Mouse (Mus musculus) neural tube, embryonic 12.5 days (tissue): ENCODE data around the gene Homer2. TPM values are rescaled to one million over a fixed set of nuclear protein-coding genes. Genes with fewer than 3 reads are reported as not detected.

Experiments
- ATAC-seq: fragments of 200-750 bp; cut with Nextera tagmentation; 2 replicates; pipeline ENCODE4 v1.8.0; 2017; ENCODE audit warnings: low read depth, mild to moderate bottlenecking, moderate TSS enrichment, moderate library complexity; ENCODE audit not compliant: low FRiP score
- H3K27ac ChIP-seq: fragments of 300-500 bp; sonication (generic); 2 replicates; pipeline ENCODE4 v1.5.1; 2016
- H3K27me3 ChIP-seq: fragments of 300-500 bp; sonication (generic); replicated peaks from 2 replicates; pipeline ENCODE4 v1.6.1; 2016; ENCODE audit warnings: mild to moderate bottlenecking
- H3K36me3 ChIP-seq: fragments of 300-500 bp; sonication (generic); 2 replicates; pipeline ENCODE4 v1.6.1; 2016; ENCODE audit warnings: mild to moderate bottlenecking
- H3K4me1 ChIP-seq: fragments of 300-500 bp; sonication (generic); 2 replicates; pipeline ENCODE4 v1.6.1; 2016
- H3K4me2 ChIP-seq: fragments of 300-500 bp; sonication (generic); replicated peaks from 2 replicates; pipeline ENCODE4 v1.6.1; 2016; ENCODE audit warnings: mild to moderate bottlenecking
- H3K4me3 ChIP-seq: fragments of 300-500 bp; sonication (generic); 2 replicates; pipeline ENCODE4 v1.5.1; 2016
- H3K9ac ChIP-seq: fragments of 300-500 bp; sonication (generic); 2 replicates; pipeline ENCODE4 v1.6.1; 2016; ENCODE audit warnings: mild to moderate bottlenecking
- H3K9me3 ChIP-seq: fragments of 300-500 bp; sonication (generic); 2 replicates; pipeline ENCODE4 v1.6.1; 2016; ENCODE audit warnings: mild to moderate bottlenecking
- WGBS: fragments of 180-500 bp; shearing (Covaris S2); methylation state at CpG from one replicate; pipeline ENCODE4 v1.1.7; 2016; 5-methylcytosine and 5-hydroxymethylcytosine counted together
- polyA plus RNA-seq: library from polyadenylated mRNA; unstranded; fragments of >200 nt; fragmentation: Nextera tagmentation; extraction: Ambion mirVana; gene quantifications from 2 replicates; pipeline ENCODE4 v1.2.1, GENCODE M21; 2016

The Homer2 gene
- polyA plus RNA-seq, 1 experiment from 2014 or later, result 24.7 TPM

- Histone ChIP-seq H3K4me1 (no peaks in the 10 kb centered on the region), H3K9ac (no peak overlapping the region), H3K9me3 (no peaks in the 10 kb centered on the region), H3K4me3 (no peak overlapping the region), H3K36me3 (peaks cover 72% of the 10 kb centered on the region), H3K27me3 (no peaks in the 10 kb centered on the region), H3K27ac (no peak overlapping the region), H3K4me2 (no peak overlapping the region)
- no peak for ATAC-seq
- 88% methylated on average over 6 of the region's 6 CpGs for WGBS
These were observed 111.2 kb downstream of the Homer2 start for GRCm38 (mm10) chr7:81596086-81596485.

- H3K4me3 ChIP-seq, result no peak overlapping the region
- no peak overlapping the region for H3K9ac ChIP-seq
- 93% methylated on average over 5 of the region's 5 CpGs for WGBS
- H3K27ac ChIP-seq, result no peak overlapping the region
- H3K27me3 ChIP-seq, result no peaks in the 10 kb centered on the region
- H3K9me3 ChIP-seq, result no peaks in the 10 kb centered on the region
- no peak for ATAC-seq
- no peak overlapping the region for H3K4me2 ChIP-seq
- H3K4me1 ChIP-seq, result no peaks in the 10 kb centered on the region
- peaks cover 76% of the 10 kb centered on the region for H3K36me3 ChIP-seq
These were observed 112.3 kb downstream of the Homer2 start for GRCm38 (mm10) chr7:81595056-81595455.

GRCm38 (mm10) chr7:81593387-81593786 is 113.9 kb downstream of the Homer2 start:
- Histone ChIP-seq H3K4me1 (no peaks in the 10 kb centered on the region), H3K36me3 (peaks cover 79% of the 10 kb centered on the region), H3K9me3 (no peaks in the 10 kb centered on the region), H3K4me3 (no peak overlapping the region), H3K9ac (no peak overlapping the region), H3K4me2 (no peak overlapping the region), H3K27me3 (no peaks in the 10 kb centered on the region), H3K27ac (no peak overlapping the region)
- no peak for ATAC-seq
- WGBS, result 95% methylated on average over 8 of the region's 8 CpGs

GRCm38 (mm10) chr7:81592686-81593085 is 114.6 kb downstream of the Homer2 start:
- H3K27ac ChIP-seq, result no peak overlapping the region
- no peak overlapping the region for H3K9ac ChIP-seq
- H3K36me3 ChIP-seq, result peaks cover 77% of the 10 kb centered on the region
- H3K4me1 ChIP-seq, result no peaks in the 10 kb centered on the region
- no peaks in the 10 kb centered on the region for H3K27me3 ChIP-seq
- no peak overlapping the region for H3K4me2 ChIP-seq
- ATAC-seq, result no peak
- H3K9me3 ChIP-seq, result no peaks in the 10 kb centered on the region
- no peak overlapping the region for H3K4me3 ChIP-seq
- 87% methylated on average over 9 of the region's 9 CpGs for WGBS

- ATAC-seq, result no peak
- peaks cover 53% of the 10 kb centered on the region for H3K36me3 ChIP-seq
- H3K27me3 ChIP-seq, result no peaks in the 10 kb centered on the region
- H3K4me1 ChIP-seq, result no peaks in the 10 kb centered on the region
- no peak overlapping the region for H3K27ac ChIP-seq
- H3K9me3 ChIP-seq, result no peaks in the 10 kb centered on the region
- WGBS, result 89% methylated on average over 4 of the region's 4 CpGs
- no peak overlapping the region for H3K4me2 ChIP-seq
- no peak overlapping the region for H3K4me3 ChIP-seq
- no peak overlapping the region for H3K9ac ChIP-seq
These were observed 120.1 kb downstream of the Homer2 start for GRCm38 (mm10) chr7:81587238-81587637.

- Histone ChIP-seq H3K9ac (no peak overlapping the region), H3K9me3 (no peaks in the 10 kb centered on the region), H3K36me3 (peaks cover 39% of the 10 kb centered on the region), H3K27me3 (no peaks in the 10 kb centered on the region), H3K27ac (no peak overlapping the region), H3K4me1 (no peaks in the 10 kb centered on the region), H3K4me3 (no peak overlapping the region), H3K4me2 (no peak overlapping the region)
- WGBS, result 91% methylated on average over 7 of the region's 7 CpGs
- ATAC-seq, result no peak
These were observed 122.0 kb downstream of the Homer2 start for GRCm38 (mm10) chr7:81585326-81585725.

DNA sequence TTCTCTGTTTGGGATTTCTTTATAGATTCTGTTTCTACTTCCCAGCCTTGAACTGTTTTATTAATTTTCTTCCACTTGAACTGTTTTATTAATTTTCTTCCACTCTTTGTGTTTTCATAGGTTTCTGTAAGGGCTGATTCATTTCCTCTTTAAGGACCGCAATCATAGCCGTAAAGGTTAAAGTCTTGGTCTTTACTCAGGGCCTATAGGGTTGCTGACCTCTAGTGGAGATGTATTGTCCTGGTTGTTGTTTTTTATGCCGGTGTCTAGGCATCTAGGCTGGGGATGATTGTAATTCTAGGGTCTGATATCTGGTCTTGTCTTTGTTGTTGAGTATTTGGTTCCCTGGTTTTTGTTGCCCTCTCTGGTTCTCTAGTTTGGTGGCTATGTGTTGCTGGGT is 123.8 kb downstream of the Homer2 start:
- WGBS, result 66% methylated on average over 3 of the region's 3 CpGs
- ATAC-seq, result no peak
- no peak overlapping the region for H3K27ac ChIP-seq
- H3K4me2 ChIP-seq, result no peak overlapping the region
- H3K9ac ChIP-seq, result no peak overlapping the region
- H3K4me1 ChIP-seq, result no peaks in the 10 kb centered on the region
- H3K9me3 ChIP-seq, result no peaks in the 10 kb centered on the region
- H3K4me3 ChIP-seq, result no peak overlapping the region
- H3K27me3 ChIP-seq, result no peaks in the 10 kb centered on the region
- peaks cover 47% of the 10 kb centered on the region for H3K36me3 ChIP-seq

- H3K9me3 ChIP-seq, result no peaks in the 10 kb centered on the region
- no peak overlapping the region for H3K4me2 ChIP-seq
- no peaks in the 10 kb centered on the region for H3K4me1 ChIP-seq
- no peaks in the 10 kb centered on the region for H3K27me3 ChIP-seq
- peaks cover 30% of the 10 kb centered on the region for H3K36me3 ChIP-seq
- WGBS, result 96% methylated on average over 5 of the region's 5 CpGs
- H3K9ac ChIP-seq, result no peak overlapping the region
- H3K4me3 ChIP-seq, result no peak overlapping the region
- H3K27ac ChIP-seq, result no peak overlapping the region
- ATAC-seq, result no peak
These were observed 128.0 kb downstream of the Homer2 start for GRCm38 (mm10) chr7:81579312-81579711.

GRCm38 (mm10) chr7:81578413-81578812 is 128.9 kb downstream of the Homer2 start:
- H3K9ac ChIP-seq, result no peak overlapping the region
- no peak for ATAC-seq
- H3K4me3 ChIP-seq, result no peak overlapping the region
- H3K4me1 ChIP-seq, result no peaks in the 10 kb centered on the region
- H3K36me3 ChIP-seq, result peaks cover 29% of the 10 kb centered on the region
- no peaks in the 10 kb centered on the region for H3K27me3 ChIP-seq
- H3K9me3 ChIP-seq, result no peaks in the 10 kb centered on the region
- no peak overlapping the region for H3K4me2 ChIP-seq
- no peak overlapping the region for H3K27ac ChIP-seq
- WGBS, result 92% methylated on average over 7 of the region's 7 CpGs

DNA sequence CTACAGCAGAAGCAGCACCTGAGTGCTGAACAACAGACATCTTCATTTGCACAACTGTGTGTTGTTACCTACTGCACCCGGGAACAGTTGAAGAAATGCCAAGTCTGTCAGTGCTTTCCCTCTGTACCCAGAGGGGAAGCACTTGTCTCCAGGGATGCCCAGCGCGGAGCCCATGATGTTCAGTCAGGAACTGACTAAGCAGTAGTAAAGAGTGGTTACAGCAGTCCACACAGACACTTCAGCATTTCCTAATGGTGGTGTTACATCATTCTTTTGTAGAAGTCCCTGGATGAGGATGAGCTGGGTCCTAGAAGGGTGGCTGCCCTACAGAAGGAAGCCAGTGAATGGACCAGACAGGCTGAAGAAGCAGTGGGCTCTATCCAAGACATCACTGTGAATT is 129.5 kb downstream of the Homer2 start:
- no peak overlapping the region for H3K27ac ChIP-seq
- H3K9me3 ChIP-seq, result no peaks in the 10 kb centered on the region
- no peak for ATAC-seq
- H3K4me1 ChIP-seq, result peaks cover under 1% of the 10 kb centered on the region; the same call in 1 of the 2 replicates
- no peak overlapping the region for H3K9ac ChIP-seq
- no peaks in the 10 kb centered on the region for H3K27me3 ChIP-seq
- H3K4me3 ChIP-seq, result no peak overlapping the region
- peaks cover 29% of the 10 kb centered on the region for H3K36me3 ChIP-seq
- H3K4me2 ChIP-seq, result no peak overlapping the region
- 95% methylated on average over 3 of the region's 3 CpGs for WGBS

DNA sequence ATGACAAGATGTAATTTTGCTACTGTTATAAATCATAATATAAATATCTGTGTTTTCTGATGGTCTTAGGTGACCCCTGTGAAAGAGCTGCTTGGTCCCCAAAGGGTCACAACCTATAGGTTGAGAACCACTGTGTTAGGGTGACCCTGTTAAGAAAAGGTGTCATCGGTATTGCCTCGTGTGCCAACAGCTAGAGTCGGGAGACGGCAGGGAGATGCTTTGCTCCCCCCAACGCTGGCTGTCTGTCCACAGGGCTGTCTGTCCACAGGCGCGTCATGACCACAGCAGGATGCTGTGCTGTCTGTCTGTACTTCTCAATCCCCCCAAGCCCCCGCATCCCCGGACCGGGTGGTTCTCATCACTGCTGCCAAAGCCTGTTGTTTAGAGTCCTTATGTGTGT is 131.7 kb downstream of the Homer2 start:
- H3K27ac ChIP-seq, result no peak overlapping the region
- H3K9ac ChIP-seq, result no peak overlapping the region
- H3K27me3 ChIP-seq, result no peaks in the 10 kb centered on the region
- no peaks in the 10 kb centered on the region for H3K9me3 ChIP-seq
- H3K4me2 ChIP-seq, result no peak overlapping the region
- peaks cover 29% of the 10 kb centered on the region for H3K36me3 ChIP-seq
- H3K4me1 ChIP-seq, result peaks cover 13% of the 10 kb centered on the region
- 95% methylated on average over 10 of the region's 10 CpGs for WGBS
- ATAC-seq, result no peak
- H3K4me3 ChIP-seq, result no peak overlapping the region

DNA sequence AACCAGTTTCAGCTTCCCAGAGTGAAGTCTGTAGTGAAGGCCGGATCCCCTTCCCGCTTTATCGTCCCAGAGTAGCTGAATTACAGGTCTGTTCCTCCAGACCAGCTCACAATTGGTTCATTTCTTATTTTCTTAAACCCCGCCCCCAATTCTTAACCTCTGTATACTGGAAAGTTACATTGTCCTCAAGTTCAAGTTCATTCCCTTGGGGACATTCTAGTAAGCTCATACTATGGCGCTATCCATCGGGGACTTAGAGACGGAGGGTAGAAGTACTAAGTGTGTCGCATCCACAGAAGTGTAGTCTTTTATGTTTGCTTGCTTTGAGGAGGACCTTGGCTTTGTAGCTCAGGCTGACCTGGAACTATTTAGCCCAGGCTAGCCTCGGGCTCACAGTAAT is 133.5 kb downstream of the Homer2 start:
- no peak overlapping the region for H3K4me2 ChIP-seq
- peaks cover 13% of the 10 kb centered on the region for H3K4me1 ChIP-seq
- no peak for ATAC-seq
- peaks cover 19% of the 10 kb centered on the region for H3K36me3 ChIP-seq
- no peaks in the 10 kb centered on the region for H3K9me3 ChIP-seq
- WGBS, result 92% methylated on average over 9 of the region's 9 CpGs
- H3K4me3 ChIP-seq, result no peak overlapping the region
- no peak overlapping the region for H3K9ac ChIP-seq
- H3K27me3 ChIP-seq, result no peaks in the 10 kb centered on the region
- no peak overlapping the region for H3K27ac ChIP-seq

- no peak overlapping the region for H3K4me2 ChIP-seq
- 92% methylated on average over 6 of the region's 6 CpGs for WGBS
- no peak overlapping the region for H3K4me3 ChIP-seq
These were observed 133.9 kb downstream of the Homer2 start for GRCm38 (mm10) chr7:81573397-81573796.

More at GRCm38 (mm10) chr7:81573397-81573796, 133.9 kb downstream of the Homer2 start:
- no peak overlapping the region for H3K9ac ChIP-seq
- H3K27me3 ChIP-seq, result no peaks in the 10 kb centered on the region
- H3K27ac ChIP-seq, result no peak overlapping the region
- peaks cover 15% of the 10 kb centered on the region for H3K36me3 ChIP-seq
- H3K4me1 ChIP-seq, result peaks cover 13% of the 10 kb centered on the region
- no peaks in the 10 kb centered on the region for H3K9me3 ChIP-seq
- ATAC-seq, result no peak
